Mouse (Mus musculus): ENCODE measurements around the gene Tas1r2.
A peak's percentile ranks its signal among the peaks of the same experiment; 100 is the strongest.

The Tas1r2 gene

GRCm38 (mm10) chr4:139639801-139640200, 13.5 kb upstream of the Tas1r2 start:
- DNase-seq, result no peak

GRCm38 (mm10) chr4:139640333-139640732, 13.0 kb upstream of the Tas1r2 start:
- DNase-seq, result no peak

- DNase-seq, result no peak
Measured at GRCm38 (mm10) chr4:139640775-139641174, 12.6 kb upstream of the Tas1r2 start.

- DNase-seq, result peak; percentile 1
Measured at GRCm38 (mm10) chr4:139641829-139642425, 11.4 kb upstream of the Tas1r2 start.

GRCm38 (mm10) chr4:139643972-139644371, 9.4 kb upstream of the Tas1r2 start:
- peak; percentile 83 for DNase-seq

- DNase-seq, result no peak
Measured at GRCm38 (mm10) chr4:139646916-139647315, 6.4 kb upstream of the Tas1r2 start.

- no peak for DNase-seq
Measured at GRCm38 (mm10) chr4:139650086-139650743, 3.1 kb upstream of the Tas1r2 start.

- DNase-seq, result no peak
Measured at GRCm38 (mm10) chr4:139650907-139651306, 2.4 kb upstream of the Tas1r2 start.

- no peak for DNase-seq
Measured at GRCm38 (mm10) chr4:139661897-139662296, 8.6 kb downstream of the Tas1r2 start.

GRCm38 (mm10) chr4:139667632-139668031, 14.3 kb downstream of the Tas1r2 start:
- DNase-seq, result no peak

GRCm38 (mm10) chr4:139669847-139670246, 16.5 kb downstream of the Tas1r2 start:
- DNase-seq, result peak; percentile 62

- no peak for DNase-seq
Measured at GRCm38 (mm10) chr4:139675696-139676095, 22.4 kb downstream of the Tas1r2 start.

- no peak for DNase-seq
Measured at GRCm38 (mm10) chr4:139683728-139684638, 30.6 kb downstream of the Tas1r2 start.

GRCm38 (mm10) chr4:139684639-139685017, 31.3 kb downstream of the Tas1r2 start:
- DNase-seq, result peak; percentile 33

GRCm38 (mm10) chr4:139688058-139688457, 34.7 kb downstream of the Tas1r2 start:
- no peak for DNase-seq

GRCm38 (mm10) chr4:139689627-139690269, 36.4 kb downstream of the Tas1r2 start:
- no peak for DNase-seq

- DNase-seq, result no peak
Measured at GRCm38 (mm10) chr4:139693315-139693714, 40.0 kb downstream of the Tas1r2 start.

- DNase-seq, result no peak
Measured at GRCm38 (mm10) chr4:139697755-139698154, 44.4 kb downstream of the Tas1r2 start.

GRCm38 (mm10) chr4:139698602-139699001, 45.3 kb downstream of the Tas1r2 start:
- DNase-seq, result no peak

GRCm38 (mm10) chr4:139702914-139703313, 49.6 kb downstream of the Tas1r2 start:
- no peak for DNase-seq

GRCm38 (mm10) chr4:139703468-139703867, 50.1 kb downstream of the Tas1r2 start:
- no peak for DNase-seq

GRCm38 (mm10) chr4:139705986-139706385, 52.6 kb downstream of the Tas1r2 start:
- no peak for DNase-seq
